Mouse (Mus musculus) neural tube, embryonic 10.5 days (tissue): ENCODE data around the gene Fbxl5.

Experiments used
- DNase-seq: peaks from one replicate; pipeline ENCODE4 v3.0.0-alpha.2; 2017; ENCODE audit warnings: low spot score; ENCODE audit errors: extremely low spot score

Gene Fbxl5

GRCm38 (mm10) chr5:43821538-43821937 is at the start of gene Fbxl5:
Fbxl5 (minus strand) TSS chr5:43821638.
- no peak for DNase-seq

- DNase-seq: peak; percentile 59
Measured at GRCm38 (mm10) chr5:43868711-43869600, 47.5 kb upstream of the Fbxl5 start.

- DNase-seq: no peak
Measured at GRCm38 (mm10) chr5:43868253-43868652, 46.8 kb upstream of the Fbxl5 start, which contains the start of gene Cd38. Cd38 (plus strand) TSS chr5:43868553.

GRCm38 (mm10) chr5:43865316-43865715 is 43.9 kb upstream of the Fbxl5 start:
- no peak for DNase-seq

- DNase-seq: no peak
Measured at GRCm38 (mm10) chr5:43863642-43864041, 42.2 kb upstream of the Fbxl5 start.

- no peak for DNase-seq
Measured at GRCm38 (mm10) chr5:43860670-43861431, 39.4 kb upstream of the Fbxl5 start.

GRCm38 (mm10) chr5:43860096-43860495 is 38.7 kb upstream of the Fbxl5 start:
- no peak for DNase-seq

GRCm38 (mm10) chr5:43859663-43860062 is 38.2 kb upstream of the Fbxl5 start:
- DNase-seq: no peak

GRCm38 (mm10) chr5:43855769-43856168 is 34.3 kb upstream of the Fbxl5 start:
- DNase-seq: no peak

GRCm38 (mm10) chr5:43853868-43854488 is 32.5 kb upstream of the Fbxl5 start:
- no peak for DNase-seq

- DNase-seq: no peak
Measured at GRCm38 (mm10) chr5:43853096-43853867, 31.8 kb upstream of the Fbxl5 start.

GRCm38 (mm10) chr5:43848275-43848674 is 26.8 kb upstream of the Fbxl5 start:
- DNase-seq: no peak

- no peak for DNase-seq
Measured at GRCm38 (mm10) chr5:43847555-43847954, 26.1 kb upstream of the Fbxl5 start.

- no peak for DNase-seq
Measured at GRCm38 (mm10) chr5:43846227-43846626, 24.8 kb upstream of the Fbxl5 start.

- DNase-seq: no peak
Measured at GRCm38 (mm10) chr5:43845646-43846045, 24.2 kb upstream of the Fbxl5 start.

GRCm38 (mm10) chr5:43845083-43845482 is 23.6 kb upstream of the Fbxl5 start:
- no peak for DNase-seq

GRCm38 (mm10) chr5:43842576-43843155 is 21.2 kb upstream of the Fbxl5 start:
- no peak for DNase-seq

GRCm38 (mm10) chr5:43842011-43842285 is 20.5 kb upstream of the Fbxl5 start:
- DNase-seq: no peak

GRCm38 (mm10) chr5:43841144-43842010 is 19.9 kb upstream of the Fbxl5 start:
- peak; percentile 43 for DNase-seq

GRCm38 (mm10) chr5:43837372-43837771 is 15.9 kb upstream of the Fbxl5 start:
- peak; percentile 44 for DNase-seq
